Mouse (Mus musculus) spleen, adult 18-20 months (tissue): Measurements from ENCODE around the gene Trim14.

Source experiments
- DNase-seq, 2 experiments: peaks; one replicate each; pipeline ENCODE4 v3.0.0; 2022; ENCODE audit warnings: mixed read lengths in 2 of 2

Gene Trim14

DNA sequence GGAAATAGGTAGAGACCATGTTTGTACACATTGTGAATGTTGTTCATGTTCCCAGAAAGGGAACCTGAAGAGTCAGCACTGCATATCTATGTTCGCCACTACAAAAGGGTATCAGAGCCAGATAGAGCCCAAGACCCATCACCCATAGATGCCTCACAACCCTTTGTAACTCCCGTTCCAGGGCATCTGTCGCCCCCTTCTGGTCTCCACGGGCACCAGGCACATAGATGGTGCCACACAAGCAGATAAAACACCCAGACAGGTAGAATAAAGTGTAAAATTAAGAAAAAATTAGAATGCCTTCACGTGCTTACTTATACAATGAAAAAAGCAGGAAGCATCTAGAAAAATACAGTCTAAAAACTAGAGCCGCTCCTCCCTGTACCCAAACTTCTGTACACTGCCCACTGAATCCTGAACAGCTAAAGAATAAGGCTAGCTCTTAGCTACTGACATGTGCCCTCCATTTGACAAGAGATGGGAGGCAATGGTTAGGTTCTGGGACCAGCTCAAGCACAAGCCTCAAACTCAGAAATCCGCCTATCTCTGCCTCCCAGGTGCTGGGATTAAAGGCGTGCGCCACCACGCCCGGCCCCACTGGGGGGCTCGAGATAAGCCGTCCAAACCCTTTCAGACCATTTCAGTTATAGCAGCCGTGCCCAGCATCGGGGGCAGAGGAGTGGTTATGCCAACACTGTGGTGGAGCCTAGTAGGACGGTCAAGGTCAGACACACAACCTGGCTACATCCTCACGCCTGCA, 9.0 kb downstream of the Trim14 start:
- DNase-seq: no peak

DNA sequence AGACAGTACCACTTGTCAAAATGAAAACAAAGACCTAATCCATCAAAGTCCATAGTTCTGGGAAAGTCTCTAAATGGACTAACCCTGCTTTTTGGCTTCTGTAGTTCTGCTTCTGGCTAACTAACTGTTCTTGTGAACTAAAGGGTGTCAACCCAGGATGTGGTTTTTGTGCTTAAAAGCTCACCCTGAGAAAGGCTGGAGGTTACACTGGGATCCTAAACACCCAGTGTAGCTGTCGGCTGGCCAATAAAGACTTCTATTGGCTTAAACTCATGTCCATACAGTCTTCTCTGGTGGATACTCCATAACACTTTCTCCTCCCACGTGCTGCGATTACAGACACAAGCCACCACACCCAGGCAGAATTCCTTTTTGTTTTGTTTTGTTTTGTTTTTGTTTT, 9.7 kb downstream of the Trim14 start:
- DNase-seq: no peak

DNA sequence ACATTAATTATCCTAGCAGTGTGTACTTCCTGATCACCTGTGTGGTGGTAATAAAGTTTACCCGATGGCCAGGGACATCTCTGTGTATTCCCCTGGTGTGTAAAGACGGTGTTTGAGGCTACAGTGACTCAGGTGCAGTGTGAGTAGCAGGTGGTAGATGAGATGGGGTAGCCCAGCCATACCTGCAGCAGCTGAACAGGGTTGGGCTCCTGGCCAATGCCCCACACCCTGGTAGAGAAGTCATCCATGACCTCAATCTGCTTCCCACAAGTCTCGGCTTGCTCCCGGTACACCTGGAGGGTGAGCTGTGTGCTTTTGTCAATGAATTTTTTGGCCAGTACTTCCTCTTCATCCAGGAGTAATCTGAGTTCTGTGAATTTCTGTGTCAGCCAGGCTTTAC, 12.6 kb downstream of the Trim14 start:
- no peak for DNase-seq

DNA sequence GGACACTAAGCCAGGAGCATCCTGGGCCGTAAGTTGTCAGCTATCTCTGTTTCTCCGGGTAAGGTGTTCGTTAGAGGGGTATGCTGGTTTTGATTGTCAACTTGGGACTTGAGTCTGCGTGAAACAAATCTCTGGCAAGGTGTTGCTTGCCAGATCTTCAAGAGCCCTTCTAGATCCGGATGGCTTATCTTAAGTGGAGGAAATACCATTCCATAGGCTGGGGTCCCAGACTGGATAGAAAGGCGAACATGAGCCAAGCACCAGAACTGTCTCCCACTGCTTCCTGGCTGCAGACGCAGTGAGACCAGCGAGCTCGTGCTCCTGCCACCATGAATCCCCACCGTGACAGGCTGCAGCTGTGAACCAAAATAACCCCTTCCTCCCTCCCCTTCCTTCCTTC, 14.5 kb downstream of the Trim14 start:
- DNase-seq: no peak

DNA sequence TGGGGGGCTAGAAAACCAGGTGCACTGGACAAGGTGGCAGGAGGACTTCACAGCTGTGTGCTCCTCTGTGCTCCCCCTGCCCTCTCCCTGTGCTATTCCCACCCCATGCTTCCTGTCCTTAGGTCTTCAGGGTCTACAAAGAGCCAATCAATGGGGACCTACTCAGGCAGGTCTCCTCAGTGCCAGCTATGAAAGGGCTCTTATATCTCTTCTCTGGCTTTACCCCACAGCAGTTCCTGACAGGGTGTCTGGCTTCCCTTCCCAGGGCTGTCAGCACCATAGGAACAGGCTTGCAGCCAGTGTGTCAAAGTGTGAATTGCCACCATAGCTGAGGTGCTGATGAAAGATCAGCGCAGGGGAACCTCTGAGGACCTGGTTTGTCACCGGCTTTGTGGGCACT, 15.4 kb downstream of the Trim14 start:
- DNase-seq: no peak

DNA sequence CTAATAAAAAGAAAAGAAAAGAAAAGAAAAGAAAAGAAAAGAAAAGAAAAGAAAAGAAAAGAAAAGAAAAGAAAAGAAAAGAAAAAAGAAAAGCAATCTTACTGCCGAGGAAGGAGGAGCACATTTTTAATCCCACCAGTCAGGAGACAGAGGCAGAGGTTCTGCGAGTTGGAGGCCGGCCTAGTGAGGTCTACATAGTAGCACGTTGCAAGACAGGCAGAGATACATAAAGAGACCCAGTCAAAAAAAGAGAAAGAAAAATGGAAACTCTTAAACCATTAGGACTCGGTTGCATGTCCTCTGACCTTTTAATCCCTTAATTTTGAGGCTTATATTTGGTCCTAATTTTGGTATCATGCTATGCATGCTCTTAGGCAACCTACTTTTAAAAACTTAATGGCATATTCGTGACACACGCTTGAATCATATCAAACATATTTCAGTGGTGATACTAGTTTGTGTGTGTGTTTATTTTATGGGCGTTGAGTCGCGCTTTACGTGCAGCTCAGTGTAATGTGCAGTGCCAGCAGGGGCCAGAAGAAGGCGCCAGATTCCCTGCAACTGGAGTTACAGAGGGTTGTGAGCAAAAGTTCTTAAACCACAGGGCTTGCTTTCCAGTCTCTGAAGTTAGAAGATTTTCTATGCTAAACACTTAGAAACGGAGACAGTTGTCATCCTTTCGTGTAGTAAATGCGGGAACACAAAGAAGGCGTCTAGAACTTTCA, 28.0 kb downstream of the Trim14 start:
- DNase-seq: peak; percentile 63 to 83

DNA sequence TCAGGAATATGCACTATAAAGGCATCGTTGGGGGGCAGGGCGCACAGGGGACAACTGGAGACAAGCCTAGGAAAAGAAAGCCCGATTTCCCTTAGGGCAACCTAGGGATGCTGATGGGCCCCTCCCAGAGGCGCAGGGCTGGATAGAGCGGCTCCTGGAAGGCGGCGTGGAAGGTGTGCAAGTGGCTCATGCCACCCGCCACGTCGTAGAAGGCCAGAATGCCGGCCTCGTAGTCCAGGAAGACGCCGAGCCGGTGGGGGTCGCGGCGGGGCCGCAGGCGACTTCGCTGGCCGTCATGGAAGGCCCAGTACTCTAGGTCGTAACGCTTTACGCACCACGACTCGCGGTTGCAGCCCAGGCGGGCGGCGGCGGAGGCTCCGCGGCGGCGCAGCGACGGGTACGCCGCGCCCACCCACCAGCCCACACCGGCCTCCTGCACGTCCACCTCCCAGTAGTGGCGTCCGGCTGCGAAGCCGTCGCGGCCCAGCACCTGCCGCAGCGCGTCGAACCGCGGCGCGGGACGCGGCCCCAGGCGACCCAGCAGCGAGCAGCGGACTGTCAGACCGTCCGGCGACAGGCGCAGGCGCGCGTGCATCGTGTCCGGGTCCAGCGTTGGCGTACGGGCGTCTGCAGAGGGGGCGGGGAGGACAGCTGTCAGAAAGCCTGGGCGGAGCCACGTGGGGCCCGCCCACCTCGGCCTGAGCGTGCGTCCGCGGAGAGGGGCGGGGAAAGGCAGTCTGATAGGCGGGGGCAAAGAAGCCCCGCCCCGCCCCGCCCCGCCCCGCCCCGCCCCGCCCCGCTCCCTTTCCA, 28.9 kb downstream of the Trim14 start:
- DNase-seq: peak; percentile 89 to 91

DNA sequence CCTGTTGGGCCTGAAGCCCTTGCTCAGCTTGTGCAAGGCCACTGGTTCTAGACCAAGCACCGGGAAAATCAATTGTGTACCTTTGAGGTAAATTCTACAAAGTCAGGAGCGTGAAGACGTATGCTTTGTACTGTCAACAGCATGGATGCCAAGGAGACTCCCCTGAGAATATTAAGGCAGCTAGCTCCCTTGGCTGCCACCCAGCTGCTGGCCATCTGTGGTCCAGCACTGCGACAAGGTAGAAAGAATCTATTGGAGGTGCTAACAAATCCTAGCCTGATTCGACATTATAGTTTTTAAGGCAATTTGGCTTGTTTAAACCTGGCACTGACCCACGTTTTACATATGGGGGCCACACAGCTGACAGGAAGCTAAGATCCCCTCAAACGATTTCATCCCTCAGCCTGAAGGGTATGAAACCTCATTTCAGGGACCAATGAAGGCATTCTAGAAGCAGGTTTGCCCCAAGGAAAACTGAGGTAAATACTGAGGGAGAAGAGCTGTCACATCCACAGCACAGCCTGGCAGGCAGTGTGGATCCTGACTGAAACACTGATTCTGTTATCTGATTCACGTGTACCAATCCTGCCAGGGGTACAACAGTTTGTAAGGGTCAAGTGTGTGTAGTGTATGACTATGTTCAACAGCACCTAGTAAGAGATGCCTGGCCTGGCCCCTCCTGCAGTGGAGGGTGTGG, 30.4 kb downstream of the Trim14 start:
- DNase-seq: no peak

DNA sequence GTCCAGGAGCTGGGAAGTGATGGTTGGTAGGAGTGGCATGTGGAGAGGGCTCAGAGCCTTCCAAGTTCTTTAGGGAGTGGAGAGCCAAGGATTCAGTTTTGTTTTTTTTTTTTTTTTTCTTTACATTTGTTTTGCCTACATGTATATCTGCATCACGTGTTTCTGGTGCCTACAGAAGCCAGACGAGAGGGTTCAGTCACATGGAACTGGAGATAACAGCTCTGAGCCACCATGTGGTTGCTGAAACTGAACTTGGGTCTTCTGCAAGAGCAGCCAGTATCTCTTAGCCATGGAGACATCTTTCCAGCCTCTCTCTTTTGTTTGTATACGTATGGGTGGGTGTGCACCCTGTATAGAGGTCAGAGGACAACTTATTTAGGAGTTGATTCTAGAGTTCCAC, 32.1 kb downstream of the Trim14 start:
- no peak for DNase-seq

DNA sequence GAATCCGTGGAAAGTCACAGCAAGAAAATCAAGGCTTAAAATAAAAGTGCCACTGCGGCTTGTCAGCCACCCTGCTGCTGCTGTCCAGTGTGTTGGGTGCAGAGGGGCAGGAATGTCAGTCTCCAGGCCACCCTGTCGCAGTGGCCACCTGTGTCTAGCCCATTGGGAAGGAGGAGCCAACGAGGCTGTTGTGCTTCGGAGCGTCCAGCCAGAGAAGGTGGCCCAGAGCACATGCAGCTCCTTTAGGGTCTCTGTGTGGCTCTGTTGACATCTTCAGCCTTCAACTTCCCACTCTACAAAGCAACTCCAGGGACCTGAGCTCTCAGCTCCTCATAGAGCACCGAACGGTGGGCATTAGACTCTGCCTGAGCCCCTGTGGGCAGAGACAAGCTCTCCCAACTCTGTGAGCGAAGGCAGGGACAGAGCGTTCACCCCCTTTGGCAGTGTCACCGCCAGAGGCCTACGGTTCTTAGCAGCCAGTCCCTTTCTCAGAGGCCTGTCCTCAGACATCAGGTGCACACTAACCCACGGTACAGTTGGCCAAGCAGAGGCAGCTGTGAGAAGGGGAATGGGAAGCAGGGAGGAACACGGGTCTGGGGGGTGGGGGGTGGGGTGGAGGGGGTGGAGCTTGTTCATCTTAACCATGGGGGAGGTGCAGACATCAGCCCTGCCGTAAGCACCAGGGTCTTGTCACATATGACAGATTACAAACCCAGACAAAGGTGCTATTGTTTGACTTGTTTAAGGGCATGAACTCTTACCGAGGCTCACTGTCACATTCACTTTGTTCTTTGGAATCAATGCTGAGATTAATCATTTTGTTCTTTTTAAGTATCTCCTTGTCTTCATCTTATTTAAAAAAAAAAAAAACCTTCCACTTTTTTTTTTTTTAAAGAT, 33.1 kb downstream of the Trim14 start:
- DNase-seq: no peak

DNA sequence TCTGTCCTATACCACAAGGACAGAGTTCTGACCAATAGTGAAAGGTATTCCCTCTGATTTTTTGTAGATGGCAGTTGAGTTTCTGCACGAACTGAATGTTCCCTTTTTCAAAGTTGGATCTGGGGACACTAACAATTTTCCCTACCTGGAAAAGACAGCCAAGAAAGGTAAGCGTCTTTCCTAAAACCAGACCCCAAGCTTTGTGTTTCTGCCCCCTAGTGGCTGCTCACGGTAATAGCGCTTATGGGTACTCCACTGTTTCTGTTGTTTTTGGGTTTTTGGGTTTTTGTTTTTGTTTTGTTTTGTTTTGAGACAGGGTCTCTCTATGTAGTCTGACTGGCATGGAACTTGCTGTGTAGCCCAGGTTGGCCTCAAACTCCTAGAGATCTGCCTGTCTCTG, 37.0 kb downstream of the Trim14 start:
- peak in 1 of 2 experiments; percentile 50 for DNase-seq

DNA sequence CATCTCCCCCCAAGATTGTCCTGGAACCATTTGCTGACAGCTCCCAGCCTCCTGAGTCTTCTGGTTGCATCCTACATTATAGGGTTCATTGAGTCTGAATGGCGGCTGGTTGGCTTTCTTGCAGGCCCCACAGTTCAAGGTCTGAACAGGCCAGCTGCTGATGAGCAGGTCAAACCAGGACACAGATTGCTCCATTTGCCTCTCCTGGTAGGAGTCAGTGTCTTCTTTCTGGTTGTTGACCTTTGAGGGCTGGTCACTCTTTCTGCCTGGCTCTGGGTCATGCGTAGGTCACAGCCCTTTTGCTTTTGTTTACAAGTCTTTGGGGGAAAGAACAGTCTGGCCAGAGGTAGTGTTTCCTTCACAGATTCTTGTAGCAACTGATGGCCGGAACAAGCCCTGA, 37.4 kb downstream of the Trim14 start:
- no peak for DNase-seq

DNA sequence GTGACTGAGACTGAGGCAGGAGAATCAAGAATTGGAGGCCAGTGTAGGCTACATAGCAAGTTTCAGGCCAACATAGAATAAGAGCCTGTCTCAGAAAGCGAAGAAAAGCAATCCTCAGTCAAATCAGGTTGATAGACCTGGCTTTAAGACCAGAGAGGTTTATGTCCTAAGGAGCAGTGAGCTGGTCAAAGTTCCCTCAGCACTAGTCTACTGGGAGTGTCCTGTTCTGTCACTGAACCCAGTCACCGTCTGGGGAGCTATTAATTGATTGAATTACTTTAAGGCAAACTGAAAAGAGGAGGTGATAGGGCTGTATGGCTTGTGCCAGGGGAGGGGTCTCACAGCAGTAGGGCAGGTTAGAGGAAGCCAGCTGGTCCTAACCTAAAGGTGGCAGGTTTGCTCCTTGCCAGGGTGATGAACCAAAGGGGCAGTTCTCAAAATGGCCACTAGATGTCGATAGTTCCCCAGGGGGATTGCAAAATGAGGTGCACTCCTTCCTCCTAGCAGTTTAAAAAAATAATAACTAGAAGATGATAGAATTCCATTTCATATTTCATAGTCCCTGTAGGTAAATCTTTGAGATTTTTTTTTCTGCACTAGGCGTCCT, 38.6 kb downstream of the Trim14 start:
- DNase-seq: peak; percentile 53 to 84

DNA sequence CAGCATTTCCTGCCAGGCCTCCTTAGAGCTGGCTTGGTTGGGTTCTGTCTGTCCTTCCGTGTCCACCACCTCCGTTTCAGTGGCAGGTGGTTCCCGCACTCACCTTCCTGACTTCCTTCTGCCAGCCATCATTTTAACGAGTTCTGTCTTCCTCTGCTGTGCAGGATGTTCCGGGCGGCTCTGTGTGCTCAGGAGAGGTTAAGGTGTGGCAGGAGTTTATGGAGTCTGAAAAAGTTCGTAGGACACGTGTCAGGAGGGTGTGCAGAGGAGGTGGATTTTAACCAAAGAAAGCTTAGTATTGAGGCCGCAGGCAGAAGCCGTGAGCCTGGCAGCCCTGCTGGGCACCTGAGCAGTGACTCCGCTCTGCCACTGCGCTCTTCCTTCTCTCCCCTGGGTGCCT, 40.4 kb downstream of the Trim14 start:
- no peak for DNase-seq

DNA sequence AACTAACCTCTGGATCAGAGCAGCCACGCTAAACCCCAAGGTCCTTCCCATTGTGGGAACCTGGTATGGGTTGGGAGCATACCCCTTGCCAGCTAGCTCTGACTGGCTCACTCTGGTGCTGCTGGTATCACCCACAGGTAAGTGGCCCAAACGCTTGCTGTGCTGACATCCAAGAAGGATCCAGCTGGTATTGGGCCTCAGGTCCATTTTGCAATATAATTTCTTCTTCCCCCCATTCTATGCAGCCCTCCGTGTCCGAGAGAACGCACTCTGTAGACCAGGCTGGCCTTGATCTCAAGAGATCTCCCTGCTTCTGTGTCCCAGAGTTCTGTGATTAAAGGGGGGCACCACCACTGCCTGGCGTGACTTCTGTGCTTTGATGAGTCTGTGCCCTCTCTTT, 42.9 kb downstream of the Trim14 start:
- no peak for DNase-seq

DNA sequence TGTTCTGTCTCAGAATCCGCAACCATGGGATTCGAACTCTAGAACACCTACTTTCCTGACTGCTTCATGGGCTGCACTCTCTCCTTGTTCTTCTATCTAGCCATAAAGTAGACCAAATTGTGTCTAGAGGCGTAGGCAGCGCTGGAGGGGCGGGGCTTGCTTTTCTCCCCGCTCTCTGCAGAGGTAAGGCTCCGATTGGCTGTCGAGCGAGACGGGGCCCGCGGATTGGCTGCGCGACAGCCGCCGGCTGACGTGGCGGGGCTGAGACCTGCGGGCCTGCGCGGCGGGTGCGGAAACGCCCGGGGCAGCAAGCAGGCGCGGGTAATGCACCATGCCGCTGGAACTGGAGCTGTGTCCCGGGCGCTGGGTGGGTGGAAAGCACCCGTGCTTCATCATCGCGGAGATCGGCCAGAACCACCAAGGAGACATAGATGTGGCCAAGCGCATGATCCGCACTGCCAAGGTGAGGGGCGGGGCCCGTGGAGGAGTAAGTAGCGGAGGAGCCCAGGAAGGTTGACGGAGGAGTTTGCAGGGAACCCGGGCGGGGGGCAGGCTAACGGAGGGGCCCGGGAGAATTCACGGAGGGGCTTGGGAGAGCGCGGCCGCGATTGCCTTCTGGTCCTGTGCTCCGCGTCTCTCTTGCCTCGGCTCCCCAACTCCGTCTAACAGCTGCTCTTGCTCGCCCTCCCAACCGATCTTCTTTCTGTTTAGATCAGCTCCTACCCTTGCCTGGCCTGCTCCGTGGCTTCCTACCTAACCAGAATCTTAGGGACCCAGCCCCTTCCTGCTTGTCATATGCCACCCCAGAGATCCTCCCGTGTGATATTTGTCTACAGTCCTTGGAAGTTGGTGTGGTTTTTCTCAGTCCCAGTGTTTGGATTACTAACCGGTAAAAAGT, 46.7 kb downstream of the Trim14 start, which contains the start of gene Nans:
Nans (plus strand) TSS at position 221 of the 898 bp plus-strand sequence.
- peak; percentile 91 to 92 for DNase-seq

DNA sequence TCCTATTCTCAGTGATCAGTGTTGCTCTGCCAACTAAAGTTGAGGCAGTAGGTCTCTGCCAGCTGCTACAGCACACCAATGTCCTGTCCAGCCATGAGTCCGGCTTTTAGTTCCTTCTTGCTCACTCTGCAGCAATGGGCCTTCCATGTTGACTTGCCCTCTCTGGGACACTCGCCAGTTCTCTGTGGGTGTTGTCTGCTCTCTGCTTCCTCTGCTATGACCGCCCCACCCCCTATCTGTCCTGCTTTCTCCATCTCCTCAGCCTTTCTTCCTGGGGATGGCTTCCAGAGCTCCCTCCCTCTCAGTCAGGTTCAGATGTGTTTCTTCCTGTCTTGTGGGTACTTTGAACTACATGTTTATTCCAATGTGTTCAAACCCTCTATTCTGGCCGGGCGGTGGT, 48.6 kb downstream of the Trim14 start:
- DNase-seq: no peak

DNA sequence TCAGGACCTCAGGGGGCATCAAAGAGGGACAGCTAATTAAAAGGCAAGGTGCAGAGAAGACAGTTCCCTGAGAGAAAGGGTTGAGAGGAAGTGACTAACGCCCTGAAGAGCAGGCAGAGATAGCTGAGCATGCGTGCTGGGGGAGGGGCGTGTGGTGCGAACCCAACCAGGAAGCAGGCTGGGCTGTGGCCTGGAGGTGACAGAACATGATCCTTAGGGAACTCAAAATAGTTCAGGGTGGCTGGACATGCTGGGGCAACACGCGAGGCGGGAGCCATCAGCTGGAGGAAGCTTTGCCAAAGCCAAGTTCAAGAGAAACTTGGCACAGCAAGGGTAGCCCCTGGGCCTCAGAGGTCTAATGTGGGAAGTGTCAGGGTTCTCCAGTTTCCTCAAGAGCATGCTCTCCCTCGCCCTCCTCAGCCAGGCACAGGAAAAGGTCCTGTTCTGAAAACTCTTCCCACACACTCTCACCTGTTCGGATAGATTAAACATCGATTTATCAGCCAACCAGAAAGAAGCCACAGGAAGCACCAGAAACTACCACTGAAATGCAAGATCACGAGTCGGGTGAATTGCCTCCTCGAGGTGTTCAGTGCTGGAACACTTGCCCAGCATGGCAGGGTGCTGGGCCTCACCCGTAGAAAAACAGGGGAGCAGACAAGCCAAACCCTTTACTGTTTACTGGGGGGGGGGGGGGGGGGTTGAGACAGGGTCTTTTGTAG, 50.1 kb downstream of the Trim14 start:
- DNase-seq: peak; percentile 80 to 90

DNA sequence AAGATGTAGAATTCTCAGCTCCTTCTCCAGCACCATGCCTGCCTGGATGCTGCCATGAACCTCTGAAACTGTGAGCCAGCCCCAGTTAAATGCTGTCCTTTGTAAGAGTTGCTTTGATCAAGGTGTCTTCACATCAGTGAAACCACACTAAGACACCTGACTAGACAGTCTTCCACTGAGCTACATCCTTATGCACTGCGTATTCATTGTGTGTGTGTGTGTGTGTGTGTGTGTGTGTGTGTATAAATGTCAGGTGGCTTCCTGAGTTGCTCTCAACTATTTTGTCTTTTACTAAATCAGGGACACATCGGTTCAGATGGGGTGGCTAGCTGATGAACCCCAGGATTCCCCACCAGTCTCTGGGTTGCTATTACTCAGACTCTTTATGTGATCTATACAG, 56.9 kb downstream of the Trim14 start:
- DNase-seq: no peak

DNA sequence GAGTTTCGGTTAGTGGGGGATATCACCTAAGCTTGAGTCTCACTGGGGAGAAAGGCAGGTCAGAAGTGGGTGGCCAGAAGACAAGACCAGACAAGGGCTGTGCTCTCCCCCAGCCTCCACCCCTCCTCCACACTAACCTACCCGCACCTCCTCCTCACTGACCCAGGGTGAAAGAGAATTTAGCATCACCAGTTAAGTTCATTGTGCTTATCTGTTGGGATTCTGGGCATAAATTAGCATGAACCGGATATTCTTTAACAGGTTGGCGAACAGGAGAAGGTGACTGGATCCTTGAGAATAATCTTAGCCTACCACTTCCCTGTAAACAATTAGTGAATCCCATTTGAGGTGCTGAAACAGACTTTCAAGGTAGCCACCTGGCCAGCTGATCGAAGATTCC, 60.8 kb downstream of the Trim14 start:
- no peak for DNase-seq
